Mouse (Mus musculus) stomach, postnatal 0 days (tissue): ENCODE data around the gene Dido1. TPM values are rescaled to one million over a fixed set of nuclear protein-coding genes. Genes with fewer than 3 reads are reported as not detected.

ENCODE experiments used
- ATAC-seq: fragments of 200-750 bp; cut with Nextera tagmentation; 2 replicates; pipeline ENCODE4 v1.8.0; 2017; ENCODE audit not compliant: low FRiP score, low TSS enrichment
- DNase-seq: peaks from one replicate; pipeline ENCODE4 v3.0.0-alpha.2; 2016; ENCODE audit warnings: low spot score
- H3K27ac ChIP-seq: fragments of 300-500 bp; sonication (generic); replicated peaks from 2 replicates; pipeline ENCODE4 v1.5.1; 2014; ENCODE audit warnings: mild to moderate bottlenecking, control low read depth
- H3K27me3 ChIP-seq: fragments of 300-500 bp; sonication (generic); 2 replicates; pipeline ENCODE4 v1.6.1; 2014; ENCODE audit warnings: low read length; ENCODE audit not compliant: control insufficient read depth, insufficient read depth
- H3K36me3 ChIP-seq: fragments of 300-500 bp; sonication (generic); 2 replicates; pipeline ENCODE4 v1.6.1; 2014; ENCODE audit warnings: low read length, mixed read lengths; ENCODE audit not compliant: control insufficient read depth, insufficient read depth
- H3K4me1 ChIP-seq: fragments of 300-500 bp; sonication (generic); replicated peaks from 2 replicates; pipeline ENCODE4 v1.6.1; 2014; ENCODE audit warnings: antibody characterized with exemption; ENCODE audit not compliant: control insufficient read depth, insufficient read depth
- H3K4me2 ChIP-seq: fragments of 300-500 bp; sonication (generic); replicated peaks from 2 replicates; pipeline ENCODE4 v1.6.1; 2014; ENCODE audit warnings: low read depth, mild to moderate bottlenecking, control low read depth, moderate library complexity
- H3K4me3 ChIP-seq: fragments of 300-500 bp; sonication (generic); 2 replicates; pipeline ENCODE4 v1.5.1; 2014; ENCODE audit warnings: low read depth, low read length, control low read depth
- H3K9ac ChIP-seq: fragments of 300-500 bp; sonication (generic); 2 replicates; pipeline ENCODE4 v1.6.1; 2014; ENCODE audit warnings: mild to moderate bottlenecking, low read length, control low read depth, mixed read lengths
- H3K9me3 ChIP-seq: fragments of 300-500 bp; sonication (generic); 2 replicates; pipeline ENCODE4 v1.6.1; 2016; ENCODE audit warnings: low read length; ENCODE audit not compliant: control insufficient read depth
- CTCF ChIP-seq: IDR thresholded peaks from 2 replicates; pipeline ENCODE4 v1.5.1; 2016; ENCODE audit warnings: antibody characterized with exemption, low read depth, mild to moderate bottlenecking, moderate library complexity
- EP300 ChIP-seq: optimal IDR thresholded peaks from 2 replicates; pipeline ENCODE3; 2016; ENCODE audit warnings: antibody characterized with exemption
- WGBS: fragments of 180-500 bp; shearing (Covaris S2); extraction: QIAGEN DNeasy Blood & Tissue Kit; methylation state at CpG from one replicate; pipeline ENCODE4 v1.1.7; 2014; 5-methylcytosine and 5-hydroxymethylcytosine counted together
- polyA plus RNA-seq: library from polyadenylated mRNA; unstranded; fragments of >200 nt; fragmentation: Nextera tagmentation; extraction: Ambion mirVana; gene quantifications from 2 replicates; pipeline ENCODE4 v1.2.1, GENCODE M21; 2015

Gene Dido1
- polyA plus RNA-seq, 1 experiment from 2014 or later: 9.7 TPM

GRCm38 (mm10) chr2:180654666-180655065 lies 55.1 kb downstream of the Dido1 start:
- DNase-seq (no peak), ATAC-seq (no peak)
- Histone ChIP-seq H3K9me3 (no peaks in the 10 kb centered on the region), H3K4me3 (no peak overlapping the region), H3K27me3 (no peaks in the 10 kb centered on the region), H3K27ac (no peak overlapping the region), H3K4me1 (no peaks in the 10 kb centered on the region), H3K36me3 (no peaks in the 10 kb centered on the region), H3K9ac (no peak overlapping the region), H3K4me2 (no peak overlapping the region)
- TF ChIP-seq EP300: no peak
- TF ChIP-seq CTCF: no peak
- WGBS: 74% methylated on average over 7 of the region's 7 CpGs

GRCm38 (mm10) chr2:180646841-180647240 lies 63.0 kb downstream of the Dido1 start:
- no peak overlapping the region for H3K4me2 ChIP-seq
- no peak for ATAC-seq
- peaks cover 2% of the 10 kb centered on the region; the same call in 1 of the 2 replicates for H3K27me3 ChIP-seq
- no peak overlapping the region for H3K4me3 ChIP-seq
- H3K27ac ChIP-seq: no peak overlapping the region
- no peak overlapping the region for H3K9ac ChIP-seq
- no peaks in the 10 kb centered on the region for H3K4me1 ChIP-seq
- no peak for DNase-seq
- TF ChIP-seq CTCF: no peak
- TF ChIP-seq EP300: no peak
- no peaks in the 10 kb centered on the region for H3K36me3 ChIP-seq
- H3K9me3 ChIP-seq: peaks cover 7% of the 10 kb centered on the region; the same call in 1 of the 2 replicates

GRCm38 (mm10) chr2:180643626-180644025 lies 66.2 kb downstream of the Dido1 start:
- ATAC-seq: no peak
- no peak for DNase-seq
- H3K4me3 ChIP-seq: no peak overlapping the region
- H3K4me2 ChIP-seq: no peak overlapping the region
- H3K9me3 ChIP-seq: peaks cover 7% of the 10 kb centered on the region; the same call in 1 of the 2 replicates
- no peak overlapping the region for H3K27ac ChIP-seq
- H3K27me3 ChIP-seq: peaks cover 11% of the 10 kb centered on the region; the same call in 1 of the 2 replicates
- no peak for TF ChIP-seq CTCF
- TF ChIP-seq EP300: no peak
- H3K4me1 ChIP-seq: no peaks in the 10 kb centered on the region
- no peaks in the 10 kb centered on the region for H3K36me3 ChIP-seq
- H3K9ac ChIP-seq: no peak overlapping the region

GRCm38 (mm10) chr2:180642555-180643260 lies 67.1 kb downstream of the Dido1 start, which contains the start of gene Tcfl5:
TSS of gene Tcfl5 (minus strand) at chr2:180642708.
- Histone ChIP-seq H3K9me3 (peaks cover 7% of the 10 kb centered on the region; the same call in 1 of the 2 replicates), H3K9ac (no peak within 1 kb of the TSS), H3K4me3 (peak within 1 kb of the TSS; percentile 21), H3K4me2 (peak within 1 kb of the TSS; percentile 37), H3K4me1 (no peaks in the 10 kb centered on the region), H3K36me3 (no peaks in the 10 kb centered on the region), H3K27me3 (peaks cover 11% of the 10 kb centered on the region; the same call in 1 of the 2 replicates), H3K27ac (no peak within 1 kb of the TSS)
- no peak; the same call in 1 of the 2 replicates for ATAC-seq
- WGBS: 9% methylated on average over 6 of the region's 56 CpGs
- no peak for DNase-seq
- TF ChIP-seq CTCF (no peak), EP300 (no peak)

- Histone ChIP-seq H3K36me3 (no peaks in the 10 kb centered on the region), H3K27me3 (peaks cover 11% of the 10 kb centered on the region; the same call in 1 of the 2 replicates), H3K4me2 (peak overlapping the region; percentile 37), H3K9ac (no peak overlapping the region), H3K9me3 (peaks cover 7% of the 10 kb centered on the region; the same call in 1 of the 2 replicates), H3K4me3 (peak overlapping the region; percentile 21), H3K4me1 (no peaks in the 10 kb centered on the region), H3K27ac (no peak overlapping the region)
- WGBS: 2% methylated on average over 68 of the region's 112 CpGs
- TF ChIP-seq CTCF: no peak
- TF ChIP-seq EP300: no peak
- DNase-seq (peak; percentile 35), ATAC-seq (peak; percentile 82)
These were observed 67.9 kb downstream of the Dido1 start for GRCm38 (mm10) chr2:180641576-180642554.
